Mouse (Mus musculus) G1E (cell line): ENCODE data around the gene Lrrc4b.

ENCODE experiments used
- CTCF ChIP-seq: IDR thresholded peaks from 2 replicates; pipeline ENCODE4 v1.5.1; 2012; ENCODE audit warnings: low read depth, low read length, inconsistent platforms, mixed read lengths
- GATA1 ChIP-seq: IDR thresholded peaks from 2 replicates; pipeline ENCODE4 v1.6.1; 2012; ENCODE audit warnings: borderline replicate concordance, low read length, inconsistent platforms, mixed read lengths
- GATA2 ChIP-seq: IDR thresholded peaks from 2 replicates; pipeline ENCODE4 v1.6.1; 2012; ENCODE audit warnings: low read depth, low read length, inconsistent platforms, borderline replicate concordance
- TAL1 ChIP-seq: conservative IDR thresholded peaks from 2 replicates; pipeline ENCODE4 v1.6.1; 2012; ENCODE audit warnings: low read depth, low read length, inconsistent platforms, mixed read lengths

DNA sequence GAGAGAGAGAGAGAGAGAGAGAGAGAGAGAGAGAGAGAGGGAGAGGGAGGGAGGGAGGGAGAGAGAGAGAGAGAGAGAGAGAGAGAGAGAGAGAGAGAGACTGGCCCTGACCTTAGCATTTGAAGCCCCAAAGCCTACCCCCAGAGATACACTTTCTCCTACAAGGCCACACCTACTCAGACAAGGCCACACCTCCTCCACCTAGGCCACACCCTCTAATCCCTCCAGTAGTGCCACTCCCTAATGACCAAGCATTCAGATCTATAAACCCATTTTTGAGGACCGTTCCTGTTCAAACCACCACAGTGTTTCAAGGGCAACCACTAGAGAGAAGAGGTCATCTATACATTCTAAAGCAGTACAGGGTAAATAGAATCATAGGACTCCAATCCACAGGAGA lies 27.5 kb downstream of the Lrrc4b start:
- no peak for TF ChIP-seq CTCF
- no peak for TF ChIP-seq GATA1
- TF ChIP-seq TAL1 = no peak
- TF ChIP-seq GATA2 = no peak
